Mouse (Mus musculus): ENCODE data around the gene Epop. TPM values are rescaled to one million over a fixed set of nuclear protein-coding genes. Genes with fewer than 3 reads are reported as not detected.
A peak's percentile ranks its signal among the peaks of the same experiment; 100 is the strongest.

The Epop gene
- total RNA-seq (2021) = 1 to 10 TPM in 1 of 2 experiments, under 1 TPM in 1; 0.93 to 1.2 TPM
- long read RNA-seq, experiment 1, partial matches to known transcripts = 0 of 4 reads
- long read RNA-seq, experiment 1, other reads (novel, unspliced or antisense) = 0 of 4 reads
- long read RNA-seq, experiment 2, partial matches to known transcripts = 0 of 1 reads
- long read RNA-seq, experiment 2, other reads (novel, unspliced or antisense) = 0 of 1 reads

- intact Hi-C loops (cut with DNase I) = no loop called here
- DNase-seq = peak; percentile 88 to 89
Observed at GRCm38 (mm10) chr11:97629576-97629975, at the start of gene Epop. Epop (minus strand) TSS chr11:97629702.

GRCm38 (mm10) chr11:97678301-97678700 lies 48.8 kb upstream of the Epop start:
- no peak for DNase-seq
- intact Hi-C loops (cut with DNase I) = no loop called here

GRCm38 (mm10) chr11:97677842-97678241 lies 48.3 kb upstream of the Epop start:
- intact Hi-C loops (cut with DNase I) = no loop called here
- DNase-seq = no peak

DNA sequence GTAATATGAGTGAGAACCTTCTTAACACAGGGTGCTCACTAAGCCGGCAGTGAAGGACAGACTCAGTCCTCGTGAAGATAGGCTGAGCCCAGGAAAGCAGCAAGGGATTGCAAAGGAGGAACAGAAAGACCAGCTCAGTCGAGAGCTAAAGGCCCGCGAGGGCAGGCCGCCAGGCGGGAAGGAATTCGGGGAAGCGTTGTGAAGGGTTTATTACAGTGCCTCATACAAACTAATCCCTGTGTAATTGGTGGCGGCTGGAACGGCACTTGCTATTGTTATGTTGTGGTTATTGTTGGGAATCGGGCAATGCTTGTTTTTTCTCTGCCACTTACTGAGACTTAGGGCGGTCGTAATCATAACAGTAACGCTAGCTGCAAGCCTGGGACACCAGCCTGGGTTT lies 47.9 kb upstream of the Epop start:
- no peak for DNase-seq
- intact Hi-C loops (cut with DNase I) = no loop called here

DNA sequence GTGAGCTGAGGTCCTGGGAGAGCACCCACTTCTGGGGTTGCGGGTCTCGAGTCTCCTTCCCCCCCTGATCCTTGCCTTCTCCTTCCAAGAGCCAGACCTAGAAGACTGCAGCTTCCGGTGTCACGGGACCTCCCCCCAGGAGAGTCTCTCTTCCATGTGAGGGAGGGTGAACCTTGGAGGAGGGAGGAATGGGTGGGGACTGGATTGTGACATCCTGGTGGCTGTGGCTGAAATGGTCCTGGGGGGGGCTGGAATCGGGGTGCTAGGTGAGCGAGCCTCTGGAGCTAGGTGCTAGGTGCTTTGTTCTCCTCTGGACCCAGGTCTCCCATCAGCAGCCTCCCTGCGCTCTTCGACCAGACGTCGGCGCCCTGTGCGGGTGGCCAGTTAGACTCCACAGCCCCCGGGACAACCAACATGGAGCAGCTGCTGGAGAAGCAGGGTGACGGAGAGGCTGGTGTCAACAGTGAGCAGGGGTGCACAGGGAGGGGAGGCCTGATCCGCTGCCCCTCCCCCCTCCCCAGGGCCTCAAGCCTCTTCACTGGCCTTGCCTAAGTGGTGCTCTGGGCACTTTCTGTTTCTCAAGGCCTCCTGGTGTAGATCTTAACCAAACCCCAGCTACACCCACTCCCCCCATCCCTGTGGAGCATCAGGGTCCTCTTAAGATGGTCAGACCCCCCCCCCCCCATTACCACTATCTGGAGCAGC lies 46.7 kb upstream of the Epop start:
- DNase-seq = no peak
- intact Hi-C loops (cut with DNase I) = no loop called here

GRCm38 (mm10) chr11:97673148-97673547 lies 43.6 kb upstream of the Epop start:
- no peak for DNase-seq
- intact Hi-C loops (cut with DNase I) = no loop called here

- no peak for DNase-seq
- intact Hi-C loops (cut with DNase I) = no loop called here
Observed at GRCm38 (mm10) chr11:97671177-97671527, 41.6 kb upstream of the Epop start.

- peak in 1 of 2 experiments; percentile 46 for DNase-seq
- intact Hi-C loops (cut with DNase I) = no loop called here
Observed at GRCm38 (mm10) chr11:97670234-97671176, 41.0 kb upstream of the Epop start.

GRCm38 (mm10) chr11:97669829-97670228 lies 40.3 kb upstream of the Epop start:
- intact Hi-C loops (cut with DNase I) = no loop called here
- peak; percentile 76 to 86 for DNase-seq

DNA sequence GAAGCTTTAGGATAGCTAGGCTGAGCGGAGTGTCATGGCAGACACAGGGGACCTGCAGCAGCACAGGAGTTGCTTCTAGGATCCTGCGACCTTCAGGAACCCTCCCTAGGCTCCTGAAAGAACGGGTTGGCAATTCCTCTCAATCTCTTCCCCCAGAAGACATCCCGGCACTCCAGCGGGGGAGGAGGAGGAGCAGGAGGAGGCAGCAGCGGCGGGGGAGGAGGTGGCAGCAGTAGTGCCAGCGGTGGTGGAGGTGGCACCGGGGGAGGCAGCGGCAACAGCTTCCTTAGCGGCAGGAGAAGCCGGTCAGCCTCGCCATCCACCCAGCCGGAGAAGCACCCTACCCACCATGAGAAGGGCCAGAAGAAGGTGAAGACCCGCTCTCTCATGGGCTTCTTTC lies 39.8 kb upstream of the Epop start:
- no peak for DNase-seq
- intact Hi-C loops (cut with DNase I) = no loop called here

DNA sequence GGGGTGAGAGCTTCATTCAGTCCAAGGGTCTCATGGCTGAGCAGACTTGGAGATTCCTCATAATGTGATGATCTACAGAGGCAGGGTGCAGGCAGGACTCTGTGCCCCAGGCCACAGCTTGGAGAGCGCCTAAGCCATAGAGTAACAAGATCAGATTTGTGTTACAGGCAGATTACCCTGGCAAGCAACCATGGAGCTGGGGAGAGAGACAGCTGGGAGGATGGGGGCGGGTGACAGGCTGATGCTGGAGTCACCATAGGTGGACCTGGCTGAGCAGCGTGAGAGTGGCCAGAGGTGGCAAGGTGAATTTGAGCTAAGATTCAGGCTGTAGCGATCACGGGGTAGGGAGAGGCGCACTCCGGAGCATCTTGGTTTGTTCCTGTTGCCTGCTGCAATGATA lies 38.7 kb upstream of the Epop start:
- intact Hi-C loops (cut with DNase I) = no loop called here
- no peak for DNase-seq

DNA sequence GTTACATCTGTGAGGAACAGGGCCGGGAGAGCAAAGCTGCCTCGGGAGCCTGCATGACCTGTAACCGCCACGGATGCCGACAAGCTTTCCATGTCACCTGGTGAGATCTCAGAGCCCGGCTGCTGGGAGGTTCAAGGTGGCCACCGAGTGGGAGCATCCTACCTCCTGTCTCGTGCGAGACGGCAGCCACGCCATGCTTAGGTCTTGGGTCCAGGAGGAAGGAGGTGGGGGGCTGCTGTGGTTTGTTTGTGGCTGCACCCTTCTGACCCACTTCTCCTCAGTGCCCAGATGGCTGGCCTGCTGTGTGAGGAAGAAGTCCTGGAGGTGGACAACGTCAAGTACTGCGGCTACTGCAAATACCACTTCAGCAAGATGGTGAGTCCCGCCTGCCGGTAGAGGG lies 37.3 kb upstream of the Epop start:
- intact Hi-C loops (cut with DNase I) = no loop called here
- no peak for DNase-seq

GRCm38 (mm10) chr11:97666221-97666620 lies 36.7 kb upstream of the Epop start:
- intact Hi-C loops (cut with DNase I) = no loop called here
- DNase-seq = no peak

GRCm38 (mm10) chr11:97665431-97665830 lies 35.9 kb upstream of the Epop start:
- intact Hi-C loops (cut with DNase I) = no loop called here
- DNase-seq = no peak

GRCm38 (mm10) chr11:97664771-97665240 lies 35.3 kb upstream of the Epop start:
- intact Hi-C loops (cut with DNase I) = loop anchor here (1.0 kb wide), 1 partner anchor 21 kb away; no protein-coding TSS in a partner anchor
- no peak for DNase-seq

- DNase-seq = no peak
- intact Hi-C loops (cut with DNase I) = loop anchor here (1.0 kb wide), 1 partner anchor 22 kb away; no protein-coding TSS in a partner anchor
Observed at GRCm38 (mm10) chr11:97664339-97664665, 34.8 kb upstream of the Epop start.

- intact Hi-C loops (cut with DNase I) = loop anchor here (1.0 kb wide), 1 partner anchor 23 kb away; no protein-coding TSS in a partner anchor
- peak; percentile 60 to 64 for DNase-seq
Observed at GRCm38 (mm10) chr11:97663528-97664338, 34.2 kb upstream of the Epop start.

DNA sequence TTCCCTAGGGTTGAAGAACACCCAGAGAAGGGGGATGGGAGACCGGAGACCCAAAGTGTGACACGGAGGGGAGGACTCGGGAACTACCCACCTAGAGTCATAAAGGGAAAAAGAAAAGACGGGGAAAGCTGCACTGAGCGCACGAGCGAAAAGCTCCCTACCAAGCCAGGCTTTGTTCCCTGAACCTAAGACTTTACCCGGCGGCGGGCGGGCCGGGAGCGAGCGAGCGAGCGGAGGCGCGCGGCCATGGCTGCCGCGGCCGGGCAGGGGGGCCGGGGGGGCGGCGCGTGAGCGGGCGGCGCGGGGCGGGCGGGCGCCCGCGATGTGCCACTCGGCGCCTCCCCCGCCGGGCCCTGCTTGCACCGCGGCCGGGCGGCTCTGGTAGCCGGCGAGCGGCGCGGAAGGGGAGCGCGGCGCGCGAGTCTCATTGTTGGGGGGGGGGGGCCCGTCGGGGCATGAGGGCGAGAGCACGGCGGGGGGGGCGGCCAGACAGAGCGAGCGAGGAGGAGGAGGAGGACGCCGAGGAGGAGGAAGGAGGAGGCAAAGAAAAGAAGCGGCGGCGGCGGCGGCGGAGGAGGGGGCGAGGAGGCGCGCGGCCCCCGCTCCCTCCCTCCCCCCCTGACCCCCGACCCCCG lies 33.5 kb upstream of the Epop start, which contains the start of gene Mllt6:
Gene Mllt6, plus strand, starts transcription at position 522 of the 635 bp plus-strand sequence.
- intact Hi-C loops (cut with DNase I) = no loop called here
- peak; percentile 82 to 88 for DNase-seq

- peak in 1 of 2 experiments; percentile 56 for DNase-seq
- intact Hi-C loops (cut with DNase I) = no loop called here
Observed at GRCm38 (mm10) chr11:97662207-97662892, 32.8 kb upstream of the Epop start.
